Mouse (Mus musculus) activated CD4-positive, CD25-positive, alpha-beta regulatory T cell, adult 4 months (primary cell): Measurements from ENCODE around the gene Ank2. TPM values are rescaled to one million over a fixed set of nuclear protein-coding genes. Genes with fewer than 3 reads are reported as not detected.

Experiments used
- ATAC-seq: one replicate; pipeline ENCODE4 v1.8.0; 2017
- polyA plus RNA-seq, 2 experiments: library from polyadenylated mRNA; unstranded; fragments of 100-300 nt; shearing (Covaris generic); gene quantifications; one replicate each; pipeline ENCODE4 v1.2.1; 2017

The Ank2 gene
- polyA plus RNA-seq, 2 experiments from 2014 or later: 0.50 TPM; not detected in 1

DNA sequence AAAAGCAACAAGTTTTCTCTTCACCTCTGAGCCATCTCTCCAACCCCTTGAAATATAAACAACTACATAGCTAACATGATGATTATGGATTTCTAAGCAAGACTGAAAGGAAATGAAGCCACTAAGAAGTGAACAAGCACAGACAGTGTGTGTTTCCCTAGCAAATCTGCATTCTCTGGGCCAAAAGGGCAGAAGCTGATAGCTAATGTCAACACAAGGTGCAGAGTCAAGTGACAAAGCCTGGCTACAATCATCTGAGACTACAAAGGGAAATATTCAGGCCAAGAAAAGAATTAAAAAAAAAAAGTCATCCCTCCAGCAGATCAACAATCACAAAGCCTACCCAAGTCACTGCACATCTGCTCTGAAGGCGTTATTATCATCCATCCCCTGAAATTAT lies 330.0 kb downstream of the Ank2 start:
- ATAC-seq: no peak

DNA sequence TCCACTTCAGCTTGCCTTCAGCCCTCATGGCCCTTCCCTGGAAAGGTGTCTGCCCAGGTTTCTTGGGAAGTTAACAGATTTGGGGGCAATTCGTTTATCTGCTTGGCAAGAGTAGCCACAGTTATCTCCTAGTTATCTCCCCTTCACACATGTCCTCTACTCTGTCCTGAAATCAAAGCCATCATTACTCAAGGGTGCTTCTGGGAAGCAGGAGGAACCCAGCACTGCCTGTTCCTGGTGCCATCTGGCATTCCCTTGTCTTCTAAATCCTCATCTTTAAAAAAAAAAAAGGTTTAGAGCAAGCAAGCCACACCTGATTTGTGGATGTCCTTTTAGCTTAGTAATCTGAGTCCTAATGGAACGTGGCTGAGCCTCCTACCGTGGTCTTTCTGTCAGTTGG lies 335.4 kb downstream of the Ank2 start:
- no peak for ATAC-seq

DNA sequence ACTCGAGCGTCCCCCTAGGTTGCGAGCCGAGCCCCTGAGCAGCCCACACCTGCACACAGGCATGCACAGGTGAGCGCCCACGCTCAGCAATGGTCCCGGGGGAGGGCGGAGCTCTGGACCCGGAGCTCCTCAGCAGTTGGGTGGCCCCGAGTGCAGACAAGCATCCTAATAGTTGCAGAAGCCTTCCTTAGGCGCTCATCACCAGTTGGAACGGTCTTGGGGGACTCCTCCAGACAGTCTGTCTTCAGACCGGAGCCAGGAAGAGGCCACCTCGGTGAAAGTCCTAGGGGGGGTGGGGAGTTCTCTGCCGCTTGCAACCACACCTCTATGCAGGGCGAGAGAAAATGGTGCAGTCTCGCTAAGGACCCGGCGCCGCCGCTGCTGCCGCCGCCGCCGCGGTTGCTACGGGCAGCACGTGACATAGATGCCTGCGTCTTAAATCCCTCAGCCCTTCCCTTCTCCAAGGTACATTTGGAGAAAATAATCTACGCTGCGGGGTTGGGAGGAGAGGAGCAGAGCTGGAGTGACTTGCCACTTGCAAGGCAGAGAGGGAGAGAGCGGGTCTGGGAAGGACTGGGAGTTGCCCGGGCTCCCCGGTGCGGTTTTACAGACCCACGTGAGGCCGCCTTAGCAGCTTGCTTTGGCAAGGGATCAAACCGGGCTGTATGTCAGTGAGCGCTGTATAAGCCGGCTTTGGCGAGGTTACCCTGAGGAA lies 337.0 kb downstream of the Ank2 start:
- no peak for ATAC-seq

DNA sequence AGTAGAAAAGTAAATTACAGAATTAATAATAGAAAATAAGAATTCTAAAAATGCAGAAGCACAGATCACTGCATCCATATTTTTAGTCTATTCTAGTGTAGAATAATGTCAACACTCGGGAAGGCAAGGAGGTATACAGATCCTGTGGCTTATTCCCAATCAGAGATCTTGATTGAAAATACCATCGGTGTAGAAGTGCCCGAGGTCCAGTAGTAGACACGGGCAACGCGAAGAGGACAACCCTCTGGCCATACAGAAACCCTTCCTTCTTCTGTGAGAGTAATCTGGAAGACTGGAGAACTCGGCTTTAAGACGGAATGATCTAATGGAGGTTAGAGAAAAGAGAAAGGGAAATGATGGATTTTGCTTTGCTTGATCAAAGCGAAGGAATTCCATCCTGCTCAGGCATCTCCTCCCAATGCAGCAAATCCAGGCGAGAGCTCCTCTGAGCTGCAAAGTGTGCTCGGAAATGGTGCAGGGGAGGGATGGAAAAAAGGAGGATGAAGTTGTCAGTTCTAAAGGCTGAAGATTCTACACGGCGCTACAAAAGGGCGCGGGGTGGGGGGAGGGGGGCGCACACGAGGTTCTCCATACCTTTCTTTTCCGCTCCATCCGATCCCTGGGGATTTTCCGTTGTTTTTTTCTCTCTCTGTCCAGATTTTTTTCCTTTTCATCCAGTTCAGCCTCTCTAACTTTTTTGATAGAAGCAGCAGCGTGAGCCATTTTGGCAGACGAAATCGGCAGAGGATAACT lies 337.9 kb downstream of the Ank2 start:
- no peak for ATAC-seq

DNA sequence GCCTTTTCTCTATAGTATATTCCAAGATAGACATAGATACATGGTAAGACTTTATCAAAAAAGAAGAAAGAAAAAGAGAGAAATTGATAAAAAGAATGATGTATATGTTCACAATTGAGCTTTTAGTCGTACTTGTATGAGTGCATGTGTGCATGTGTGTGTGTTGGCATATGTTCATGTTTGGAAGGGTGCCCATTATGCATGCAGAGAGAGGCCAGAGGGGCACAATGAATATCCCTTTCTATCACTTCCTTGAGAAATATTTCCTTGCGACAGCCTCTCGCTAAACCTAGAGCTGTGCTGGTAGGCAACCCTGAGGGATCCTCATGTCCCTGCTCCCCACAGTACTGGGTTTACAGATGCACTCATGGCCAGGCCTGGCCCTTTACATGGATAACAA lies 341.4 kb downstream of the Ank2 start:
- ATAC-seq: no peak

DNA sequence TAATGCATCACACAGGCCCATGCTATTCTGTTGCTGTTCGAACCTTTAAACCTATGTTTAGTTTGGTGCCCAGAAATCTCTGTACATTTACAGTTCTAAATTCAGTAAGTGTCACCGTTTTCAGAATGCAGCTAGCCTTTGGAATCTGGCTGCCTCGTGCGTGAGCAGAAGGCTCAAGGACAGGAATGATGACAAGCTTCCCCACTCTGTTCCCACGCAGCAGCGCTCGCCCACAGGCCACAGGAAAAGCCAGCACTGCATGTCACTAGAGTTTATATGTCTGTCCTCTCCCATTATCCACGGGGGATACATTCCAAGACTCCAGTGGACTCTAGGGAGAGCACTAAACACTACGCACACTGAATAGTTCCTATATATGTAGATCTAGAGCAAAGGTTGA lies 343.1 kb downstream of the Ank2 start:
- no peak for ATAC-seq

DNA sequence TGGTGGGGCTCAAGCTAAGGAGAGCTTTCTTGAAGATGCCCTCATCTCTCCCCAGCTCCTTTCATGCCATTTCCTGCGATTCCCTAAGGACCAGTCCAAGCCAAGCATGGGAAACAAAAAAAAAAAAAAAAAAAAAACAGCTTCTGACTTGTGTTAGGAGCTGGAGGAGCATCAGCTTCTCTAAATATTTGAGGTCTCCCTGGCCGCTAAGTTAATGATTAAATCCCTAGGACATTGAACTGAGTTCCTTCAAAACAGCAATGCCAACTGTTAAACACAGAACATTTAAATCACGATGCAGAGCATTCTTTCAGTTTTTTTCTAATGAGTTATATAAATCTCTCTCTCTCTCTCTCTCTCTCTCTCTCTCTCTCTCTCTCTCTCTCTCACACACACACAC lies 345.3 kb downstream of the Ank2 start:
- ATAC-seq: no peak

DNA sequence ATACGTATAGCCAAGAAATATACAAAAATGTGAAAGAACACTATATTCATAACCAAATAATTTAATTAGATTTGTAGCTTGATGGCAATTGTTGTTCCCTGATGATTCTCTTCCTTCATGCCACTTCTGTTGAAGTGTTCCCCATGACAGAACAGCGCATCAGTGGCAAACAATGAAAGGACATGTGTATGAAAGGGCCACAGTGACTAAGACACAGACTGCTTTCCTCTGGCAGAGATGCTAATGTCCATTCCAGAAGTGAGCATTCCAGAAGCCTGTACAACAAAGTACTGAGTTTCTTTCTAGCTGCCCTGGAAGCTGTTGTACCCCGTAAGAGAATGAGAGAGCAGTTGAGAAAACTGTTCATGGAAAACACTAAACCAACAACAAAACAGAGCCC lies 345.7 kb downstream of the Ank2 start:
- no peak for ATAC-seq

DNA sequence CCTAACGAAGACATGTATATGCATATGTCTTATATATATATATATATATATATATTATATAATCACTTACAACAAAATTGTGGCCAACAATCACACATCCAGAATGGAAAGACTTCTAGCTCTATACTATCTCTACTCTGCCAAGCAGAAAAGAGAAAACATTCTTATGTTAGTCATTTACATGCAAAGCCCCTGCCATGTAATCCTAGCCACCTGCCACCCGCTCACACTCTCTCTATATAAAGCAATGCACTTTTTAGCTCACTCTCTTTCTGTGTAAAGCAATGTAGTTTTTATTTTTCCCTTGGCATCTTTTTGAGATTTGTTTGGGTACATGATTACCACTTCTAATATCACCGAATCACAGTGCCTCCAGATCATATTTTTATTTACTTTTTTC lies 350.5 kb downstream of the Ank2 start:
- ATAC-seq: no peak

DNA sequence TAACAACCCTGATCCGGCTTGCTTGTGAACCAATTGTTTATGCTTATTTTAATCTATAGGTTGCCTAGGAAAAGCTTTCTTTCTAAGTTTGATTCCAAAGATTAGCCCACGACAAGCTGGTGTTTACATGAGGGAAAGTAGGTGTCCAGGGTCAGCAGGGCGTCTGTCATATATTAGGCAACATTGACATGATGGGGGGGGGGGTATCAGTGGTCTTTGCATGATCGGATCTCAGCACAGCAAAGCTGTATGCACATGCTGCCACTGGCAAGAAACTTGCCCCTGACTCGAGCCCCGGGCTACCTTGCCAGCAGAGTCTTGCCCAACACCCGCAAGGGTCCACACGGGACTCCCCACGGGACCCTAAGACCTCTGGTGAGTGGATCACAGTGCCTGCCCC lies 358.6 kb downstream of the Ank2 start:
- ATAC-seq: no peak

DNA sequence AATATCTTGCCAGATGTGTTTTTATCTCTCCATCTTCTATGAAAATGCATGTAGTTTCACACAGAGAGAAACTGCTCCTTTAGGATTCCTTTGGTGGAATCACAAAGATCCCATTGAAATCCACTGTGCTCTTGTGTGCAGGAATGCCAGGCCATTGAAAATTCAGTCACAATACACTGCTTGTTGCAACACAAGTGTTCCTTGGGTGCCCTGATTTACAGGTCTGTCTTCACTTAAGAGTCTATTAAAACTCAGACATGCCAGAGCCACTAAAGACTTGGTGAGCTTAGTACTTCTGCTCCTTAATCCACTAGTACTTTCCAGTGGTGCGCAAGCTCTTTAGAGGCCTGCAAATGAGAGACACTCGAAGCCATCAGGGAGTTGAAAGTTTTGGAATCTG lies 359.5 kb downstream of the Ank2 start:
- no peak for ATAC-seq

DNA sequence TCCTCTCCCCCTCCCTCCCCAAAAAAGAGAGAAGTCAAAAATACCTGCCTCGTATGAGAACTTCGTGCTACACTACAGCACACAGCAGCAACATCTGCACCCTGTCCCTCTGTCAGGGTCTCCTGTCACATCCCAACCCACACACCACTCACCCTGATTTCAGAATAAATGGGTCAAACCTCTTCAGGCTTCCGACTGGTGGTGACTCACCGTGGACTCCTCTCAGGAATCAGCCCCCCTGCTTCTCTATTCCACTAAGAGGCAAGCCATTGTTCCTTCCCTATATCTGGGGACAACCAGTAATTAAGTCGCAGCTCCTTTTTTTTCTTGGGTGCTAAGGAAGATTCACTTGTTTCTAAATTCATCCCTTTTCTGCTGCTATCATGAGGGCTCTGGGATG lies 361.6 kb downstream of the Ank2 start:
- ATAC-seq: no peak

DNA sequence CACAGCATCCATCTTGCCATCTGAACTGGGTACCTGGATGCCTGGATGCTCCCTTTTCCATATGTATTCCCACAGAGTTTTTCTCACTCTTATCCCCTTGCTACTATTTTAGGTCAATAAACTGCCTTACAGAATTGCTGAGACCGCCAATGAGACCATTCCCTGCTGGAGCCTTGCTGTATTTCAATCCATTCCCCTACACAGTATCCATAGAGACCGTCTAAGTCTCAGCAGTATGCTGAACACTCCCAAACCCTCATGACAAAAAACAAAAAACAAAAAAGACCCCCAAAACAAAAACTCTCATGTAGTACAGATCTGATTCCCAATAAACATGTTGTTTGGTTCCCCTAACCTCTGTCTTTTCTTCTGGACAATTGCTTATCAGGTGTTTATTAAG lies 365.1 kb downstream of the Ank2 start:
- no peak for ATAC-seq

DNA sequence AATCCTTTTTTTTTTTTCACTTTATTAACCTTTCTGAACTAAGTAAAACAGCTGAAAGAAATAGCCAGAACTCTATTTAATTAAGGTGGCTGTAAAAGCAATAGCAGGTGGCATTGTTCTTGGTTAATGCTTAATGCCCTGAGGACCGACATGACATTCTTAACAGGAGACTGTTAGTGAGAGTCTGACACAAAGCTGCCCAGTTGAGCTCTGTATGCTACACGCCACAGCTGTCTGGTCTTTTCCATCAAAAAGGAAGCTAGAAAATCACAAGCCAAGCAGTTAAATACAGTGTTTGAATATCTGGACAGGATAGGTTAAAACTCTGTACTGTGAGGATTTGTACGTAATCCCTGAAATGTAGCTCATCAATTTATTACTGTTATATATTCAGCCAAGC lies 368.1 kb downstream of the Ank2 start:
- no peak for ATAC-seq

DNA sequence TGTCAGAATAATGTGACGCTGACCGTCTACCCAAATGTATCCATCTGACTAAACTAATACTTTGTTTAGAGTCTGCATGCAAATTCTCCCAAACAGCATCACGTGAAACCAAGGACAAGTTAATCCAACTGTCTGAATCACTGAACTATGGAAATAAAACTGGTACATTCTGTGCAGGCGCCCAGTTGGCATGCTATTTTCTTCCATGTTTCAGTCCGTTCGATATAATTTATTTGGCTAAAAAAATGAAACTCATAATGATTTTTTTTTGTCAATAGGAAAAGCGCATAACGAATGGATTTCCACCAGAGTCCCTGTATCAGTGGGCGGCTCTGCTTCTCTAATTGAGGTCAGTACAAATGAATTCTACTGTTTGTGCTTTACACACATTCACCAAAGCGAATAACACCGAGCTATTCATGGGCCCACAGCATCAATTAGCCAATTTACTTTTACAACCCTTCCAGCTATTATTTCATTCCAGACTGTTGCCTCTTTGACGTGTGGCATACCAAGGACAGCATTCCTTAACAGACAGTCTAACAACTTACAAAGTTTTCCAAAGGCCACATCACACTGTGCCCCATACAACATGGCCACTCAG lies 368.9 kb downstream of the Ank2 start:
- no peak for ATAC-seq

DNA sequence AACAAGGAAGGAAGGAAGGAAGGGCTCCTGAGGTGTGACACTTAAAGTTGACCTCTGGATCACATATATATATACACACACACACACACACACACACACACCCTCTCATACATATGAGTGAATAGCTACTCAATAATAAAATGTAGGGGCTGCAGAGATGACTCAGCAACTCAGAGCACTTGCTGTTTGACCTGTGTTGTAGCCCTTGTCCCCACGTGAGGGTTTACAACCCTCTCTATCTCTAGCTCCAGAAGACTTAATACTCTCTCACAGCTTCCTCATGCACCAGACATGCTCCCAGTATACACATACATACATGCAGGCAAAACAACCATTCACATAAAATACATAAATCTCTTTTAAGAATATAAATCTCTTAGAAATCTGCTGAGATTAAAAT lies 369.4 kb downstream of the Ank2 start:
- ATAC-seq: no peak

DNA sequence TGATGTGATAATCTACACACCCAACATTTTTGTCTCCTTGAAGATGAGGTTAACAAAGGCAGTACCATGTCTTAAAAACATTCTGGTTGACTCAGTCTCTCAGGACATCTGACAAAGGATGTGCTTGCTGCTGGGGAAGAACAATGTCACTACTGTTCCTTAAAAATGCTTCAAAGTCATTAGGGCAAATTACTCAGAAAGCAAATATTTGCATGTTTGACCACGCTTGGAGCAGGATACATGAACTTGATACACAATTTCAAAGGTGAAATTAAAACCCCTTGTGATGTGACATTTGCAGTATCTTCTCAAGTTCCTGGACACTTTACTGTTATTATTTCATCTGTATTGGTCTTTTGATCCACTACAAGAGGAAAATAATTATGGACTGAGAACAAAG lies 371.5 kb downstream of the Ank2 start:
- no peak for ATAC-seq

DNA sequence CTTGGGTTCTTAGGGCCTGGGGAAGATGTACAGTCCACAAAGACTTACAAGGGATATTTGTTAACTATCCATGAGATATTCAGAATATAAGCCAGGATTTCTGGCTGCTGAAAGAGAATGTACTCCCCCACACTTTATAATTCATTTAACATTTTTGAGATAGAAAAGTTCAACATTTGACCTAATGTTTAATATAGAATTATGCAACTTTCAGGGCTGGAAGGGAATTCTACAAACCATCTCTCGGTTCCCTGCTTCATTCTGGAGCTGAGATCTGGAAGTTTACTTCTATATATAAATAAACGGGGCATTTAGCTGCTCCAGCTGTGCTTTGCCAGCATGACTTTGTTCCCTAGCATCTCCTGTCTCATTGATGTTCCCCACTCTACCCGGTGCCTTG lies 372.9 kb downstream of the Ank2 start:
- ATAC-seq: no peak

DNA sequence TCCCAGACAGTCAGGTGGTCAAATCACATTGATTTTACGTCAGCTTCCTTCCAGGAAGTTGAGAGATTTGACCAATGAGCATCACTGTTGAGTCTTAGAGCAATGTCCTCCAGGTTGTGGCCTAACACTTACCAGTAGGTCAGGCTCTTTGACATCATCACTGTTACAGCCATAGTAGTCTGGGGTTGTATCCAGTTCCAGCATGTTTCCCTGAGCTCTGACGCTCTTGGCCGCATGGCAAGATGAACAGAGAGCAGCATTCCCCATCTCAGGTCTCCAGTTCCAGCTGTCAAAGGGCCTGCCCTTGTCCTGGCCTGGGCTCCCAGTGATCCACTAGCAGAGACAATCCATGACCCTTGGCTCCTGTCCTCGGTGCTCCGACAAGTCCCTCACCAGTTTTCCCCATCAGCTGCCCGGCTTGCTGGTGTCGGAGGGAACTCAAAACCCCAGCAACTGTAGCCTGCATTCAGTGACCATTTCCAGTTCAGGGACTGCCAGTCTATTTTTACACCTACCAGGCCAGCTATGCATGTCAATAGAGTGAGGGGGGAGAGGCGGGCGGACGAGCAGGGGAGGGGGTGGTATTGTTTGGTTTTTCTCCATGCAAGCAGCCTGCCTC lies 374.7 kb downstream of the Ank2 start:
- no peak for ATAC-seq

DNA sequence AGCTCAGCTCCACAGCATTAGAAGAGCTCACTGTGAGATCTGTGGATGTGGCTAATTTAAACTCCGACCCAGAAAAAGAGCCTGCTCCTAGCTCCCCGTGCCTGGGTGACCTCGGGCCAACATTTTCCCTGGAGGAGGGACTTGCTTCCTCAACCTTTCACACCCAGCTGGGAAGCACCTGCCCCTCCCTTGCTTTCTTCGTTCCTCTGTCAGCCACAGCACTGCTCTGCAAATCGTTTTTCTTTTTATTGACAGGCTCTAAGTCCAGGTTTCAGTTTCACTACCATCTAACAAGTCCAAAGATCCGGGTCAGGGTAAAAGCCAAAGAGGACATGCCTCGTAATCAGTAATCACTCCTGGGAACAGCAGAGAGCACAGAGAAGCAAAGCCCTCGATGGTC lies 375.8 kb downstream of the Ank2 start:
- no peak for ATAC-seq

DNA sequence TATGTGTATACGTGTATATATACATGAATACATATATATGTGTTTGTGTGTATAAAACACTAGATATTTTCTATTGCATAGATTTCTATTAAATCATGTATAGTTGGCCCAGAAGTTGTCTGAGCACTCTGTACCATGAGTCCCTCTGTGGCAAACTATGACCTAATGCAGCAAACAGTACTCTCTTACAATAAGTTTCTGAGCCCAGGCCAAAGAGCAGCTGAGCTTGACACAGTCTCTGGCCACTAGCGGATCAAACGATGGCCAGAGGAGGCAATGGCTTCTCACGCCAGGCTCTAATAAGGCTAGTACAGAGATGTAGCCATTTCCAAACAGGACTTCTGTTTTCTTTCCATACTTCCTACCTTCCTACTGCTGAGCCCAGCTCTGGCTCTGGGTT lies 380.4 kb downstream of the Ank2 start:
- no peak for ATAC-seq

DNA sequence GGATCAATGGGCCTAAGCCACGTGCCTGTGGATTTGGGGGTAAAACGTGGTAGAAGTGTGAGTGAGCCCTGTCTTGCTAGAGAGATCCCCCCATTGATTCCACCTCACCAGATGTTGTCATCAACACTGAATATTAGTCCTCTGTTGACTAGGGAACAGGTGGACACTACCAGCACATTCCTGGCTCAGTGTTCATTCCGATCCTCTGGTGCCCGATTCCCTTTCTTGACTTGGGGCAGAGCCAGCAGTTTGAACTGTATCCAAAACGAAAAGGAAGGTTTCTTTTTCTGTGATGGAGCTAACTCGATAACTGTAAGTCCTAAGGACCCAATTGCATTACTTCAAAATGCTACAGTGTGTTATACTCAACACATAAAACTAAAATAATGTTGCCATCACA lies 382.9 kb downstream of the Ank2 start:
- ATAC-seq: no peak

DNA sequence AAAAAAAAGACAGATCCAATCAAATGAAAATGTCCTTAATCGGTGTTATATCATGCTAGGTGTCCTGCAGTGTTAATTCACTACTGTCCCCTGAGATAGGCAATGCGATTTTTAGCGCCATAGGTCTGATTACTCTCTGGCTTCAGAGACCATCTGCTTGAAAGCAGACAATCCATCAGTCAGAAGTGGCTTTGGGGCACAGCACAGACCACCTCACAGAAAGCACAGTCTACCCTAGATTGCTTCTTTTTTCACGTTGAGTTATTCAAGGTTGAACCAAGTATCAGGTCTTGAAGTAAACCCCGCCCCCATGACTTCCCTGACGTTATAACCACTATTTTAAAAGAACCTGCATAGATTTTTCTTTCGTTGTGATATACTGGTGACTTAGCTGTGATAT lies 385.9 kb downstream of the Ank2 start:
- ATAC-seq: no peak

DNA sequence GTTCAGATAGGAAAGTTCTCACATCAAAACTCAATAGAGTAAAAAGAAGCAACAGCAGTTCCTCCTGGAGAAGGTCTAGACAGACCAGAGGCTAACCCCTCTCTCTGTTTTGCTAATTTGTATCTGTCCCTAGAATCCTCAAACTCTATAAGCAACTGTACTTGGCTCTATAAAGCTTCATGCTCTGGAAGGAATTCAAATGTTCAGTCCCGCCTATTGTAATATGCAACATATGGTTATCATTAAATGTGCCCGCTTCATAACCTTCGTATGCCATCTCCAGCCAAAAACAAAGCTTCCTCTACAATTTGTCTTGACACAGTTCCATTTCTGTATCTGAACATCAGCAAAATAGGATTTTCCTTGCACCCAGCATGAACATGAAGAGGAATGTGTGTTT lies 389.7 kb downstream of the Ank2 start:
- no peak for ATAC-seq
